Mouse (Mus musculus) lung, postnatal 10 days (tissue): ENCODE results near the gene Tmem266.

Experiments used
- DNase-seq: peaks from one replicate; pipeline ENCODE4 v3.0.0; 2021

Gene Tmem266

GRCm38 (mm10) chr9:55326515-55327233 lies at the start of gene Tmem266, which contains the start of gene Nrg4:
Tmem266 (plus strand) TSS chr9:55326913.
Nrg4 (minus strand) TSS chr9:55326844.
- DNase-seq, result peak; percentile 68

GRCm38 (mm10) chr9:55277562-55277961 lies 49.2 kb upstream of the Tmem266 start:
- DNase-seq, result no peak

GRCm38 (mm10) chr9:55279114-55279825 lies 47.4 kb upstream of the Tmem266 start:
- no peak for DNase-seq

- peak; percentile 42 for DNase-seq
These were observed 43.2 kb upstream of the Tmem266 start for GRCm38 (mm10) chr9:55283516-55283915.

GRCm38 (mm10) chr9:55285197-55285596 lies 41.5 kb upstream of the Tmem266 start:
- DNase-seq, result no peak

- DNase-seq, result no peak
These were observed 37.1 kb upstream of the Tmem266 start for GRCm38 (mm10) chr9:55289475-55290198.

GRCm38 (mm10) chr9:55291966-55292365 lies 34.7 kb upstream of the Tmem266 start:
- no peak for DNase-seq

- DNase-seq, result no peak
These were observed 30.5 kb upstream of the Tmem266 start for GRCm38 (mm10) chr9:55296221-55296620.

- no peak for DNase-seq
These were observed 19.6 kb upstream of the Tmem266 start for GRCm38 (mm10) chr9:55307066-55307465.

GRCm38 (mm10) chr9:55307557-55307956 lies 19.2 kb upstream of the Tmem266 start:
- no peak for DNase-seq

GRCm38 (mm10) chr9:55308455-55308854 lies 18.3 kb upstream of the Tmem266 start:
- DNase-seq, result no peak

- DNase-seq, result peak; percentile 83
These were observed 15.2 kb upstream of the Tmem266 start for GRCm38 (mm10) chr9:55311560-55311959.

- DNase-seq, result no peak
These were observed 13.0 kb upstream of the Tmem266 start for GRCm38 (mm10) chr9:55313619-55314261.

- DNase-seq, result no peak
These were observed 4.1 kb upstream of the Tmem266 start for GRCm38 (mm10) chr9:55322641-55323040.

- DNase-seq, result no peak
These were observed 2.6 kb upstream of the Tmem266 start for GRCm38 (mm10) chr9:55324085-55324484.

GRCm38 (mm10) chr9:55324516-55324915 lies 2.2 kb upstream of the Tmem266 start:
- no peak for DNase-seq

- no peak for DNase-seq
These were observed 1.7 kb upstream of the Tmem266 start for GRCm38 (mm10) chr9:55325061-55325460.

- no peak for DNase-seq
These were observed 874 bp upstream of the Tmem266 start for GRCm38 (mm10) chr9:55325564-55326514.

GRCm38 (mm10) chr9:55327234-55327615 lies 512 bp downstream of the Tmem266 start:
- DNase-seq, result no peak

- DNase-seq, result no peak
These were observed 1.6 kb downstream of the Tmem266 start for GRCm38 (mm10) chr9:55328151-55328918.

- DNase-seq, result no peak
These were observed 2.7 kb downstream of the Tmem266 start for GRCm38 (mm10) chr9:55329401-55329800.
